Mouse (Mus musculus) brain, embryonic 14.5 days (tissue): ENCODE data around the gene Arl10.

Source experiments
- CTCF ChIP-seq: fragments of 200-500 bp; IDR thresholded peaks from 2 replicates; pipeline ENCODE4 v1.5.1; 2012; ENCODE audit warnings: inconsistent platforms, mild to moderate bottlenecking, moderate library complexity, borderline replicate concordance; ENCODE audit not compliant: insufficient read depth, insufficient read length; ENCODE audit errors: extremely low read depth
- POLR2A ChIP-seq: fragments of 200-500 bp; IDR thresholded peaks from 2 replicates; pipeline ENCODE4 v1.6.1; 2012; ENCODE audit warnings: mild to moderate bottlenecking, inconsistent platforms, borderline replicate concordance; ENCODE audit not compliant: poor library complexity, insufficient read depth, insufficient read length, severe bottlenecking; ENCODE audit errors: extremely low read depth

GRCm38 (mm10) chr13:54593617-54594016 lies 18.8 kb downstream of the Arl10 start:
- TF ChIP-seq CTCF = no peak
- no peak for TF ChIP-seq POLR2A
